Mouse (Mus musculus): ENCODE data around the gene Fbln2. TPM values are rescaled to one million over a fixed set of nuclear protein-coding genes. Genes with fewer than 3 reads are reported as not detected.

The Fbln2 gene
- polyA plus RNA-seq, 1 experiment: not detected

- no peak for TF ChIP-seq GATA1 (IDR thresholded peaks at IDR 0.05; ENCODE audit: low read length)
Observed at GRCm38 (mm10) chr6:91278302-91278701, 66.0 kb downstream of the Fbln2 start.

GRCm38 (mm10) chr6:91279477-91279876 lies 67.2 kb downstream of the Fbln2 start:
- TF ChIP-seq GATA1 (IDR thresholded peaks at IDR 0.05; ENCODE audit: low read length): no peak

- no peak for TF ChIP-seq GATA1 (IDR thresholded peaks at IDR 0.05; ENCODE audit: low read length)
Observed at GRCm38 (mm10) chr6:91281206-91281605, 69.0 kb downstream of the Fbln2 start.

GRCm38 (mm10) chr6:91281747-91282146 lies 69.5 kb downstream of the Fbln2 start:
- no peak for TF ChIP-seq GATA1 (IDR thresholded peaks at IDR 0.05; ENCODE audit: low read length)

GRCm38 (mm10) chr6:91283031-91283430 lies 70.8 kb downstream of the Fbln2 start:
- TF ChIP-seq GATA1 (IDR thresholded peaks at IDR 0.05; ENCODE audit: low read length): no peak

GRCm38 (mm10) chr6:91284521-91285449 lies 72.5 kb downstream of the Fbln2 start:
- no peak for TF ChIP-seq GATA1 (IDR thresholded peaks at IDR 0.05; ENCODE audit: low read length)

GRCm38 (mm10) chr6:91285450-91285790 lies 73.2 kb downstream of the Fbln2 start:
- no peak for TF ChIP-seq GATA1 (IDR thresholded peaks at IDR 0.05; ENCODE audit: low read length)

- no peak for TF ChIP-seq GATA1 (IDR thresholded peaks at IDR 0.05; ENCODE audit: low read length)
Observed at GRCm38 (mm10) chr6:91285814-91286545, 73.7 kb downstream of the Fbln2 start.

- no peak for TF ChIP-seq GATA1 (IDR thresholded peaks at IDR 0.05; ENCODE audit: low read length)
Observed at GRCm38 (mm10) chr6:91286624-91287023, 74.4 kb downstream of the Fbln2 start.

- TF ChIP-seq GATA1 (IDR thresholded peaks at IDR 0.05; ENCODE audit: low read length): no peak
Observed at GRCm38 (mm10) chr6:91287148-91287547, 74.9 kb downstream of the Fbln2 start.

GRCm38 (mm10) chr6:91287636-91288035 lies 75.4 kb downstream of the Fbln2 start:
- no peak for TF ChIP-seq GATA1 (IDR thresholded peaks at IDR 0.05; ENCODE audit: low read length)

GRCm38 (mm10) chr6:91288251-91288785 lies 76.1 kb downstream of the Fbln2 start:
- no peak for TF ChIP-seq GATA1 (IDR thresholded peaks at IDR 0.05; ENCODE audit: low read length)

- no peak for TF ChIP-seq GATA1 (IDR thresholded peaks at IDR 0.05; ENCODE audit: low read length)
Observed at GRCm38 (mm10) chr6:91288961-91289360, 76.7 kb downstream of the Fbln2 start.

- no peak for TF ChIP-seq GATA1 (IDR thresholded peaks at IDR 0.05; ENCODE audit: low read length)
Observed at GRCm38 (mm10) chr6:91290937-91291336, 78.7 kb downstream of the Fbln2 start.

- TF ChIP-seq GATA1 (IDR thresholded peaks at IDR 0.05; ENCODE audit: low read length): no peak
Observed at GRCm38 (mm10) chr6:91295431-91295830, 83.2 kb downstream of the Fbln2 start.

- no peak for TF ChIP-seq GATA1 (IDR thresholded peaks at IDR 0.05; ENCODE audit: low read length)
Observed at GRCm38 (mm10) chr6:91298828-91299227, 86.6 kb downstream of the Fbln2 start.
